Mouse (Mus musculus) liver, adult 2 months (tissue): ENCODE data around the gene Sectm1b. TPM values are rescaled to one million over a fixed set of nuclear protein-coding genes. Genes with fewer than 3 reads are reported as not detected.
"Not testable (repeated sequence)": the region's sequence is repeated elsewhere in the genome, so short reads cannot be mapped to it uniquely, and the experiment has no call there.

ENCODE experiments used
- DNase-seq: peaks from one replicate; pipeline ENCODE4 v3.0.0-alpha.2; 2011; ENCODE audit warnings: low read depth, low spot score; ENCODE audit errors: extremely low read depth
- H3K27ac ChIP-seq: fragments of 200-500 bp; replicated peaks from 2 replicates; pipeline ENCODE4 v1.5.1; 2012; ENCODE audit warnings: low read depth, mild to moderate bottlenecking, control low read depth, inconsistent platforms, low read length; ENCODE audit not compliant: insufficient read depth
- H3K27me3 ChIP-seq: fragments of 200-500 bp; 2 replicates; pipeline ENCODE4 v1.6.1; 2012; ENCODE audit warnings: mild to moderate bottlenecking, moderate library complexity, low read length, inconsistent platforms; ENCODE audit not compliant: control insufficient read depth, insufficient read depth
- H3K36me3 ChIP-seq: fragments of 200-500 bp; 2 replicates; pipeline ENCODE4 v1.6.1; 2012; ENCODE audit warnings: low read length, inconsistent platforms; ENCODE audit not compliant: control insufficient read depth, insufficient read depth
- H3K4me1 ChIP-seq: fragments of 200-500 bp; 2 replicates; pipeline ENCODE4 v1.6.1; 2011; ENCODE audit warnings: low read length; ENCODE audit not compliant: control insufficient read depth, insufficient read depth
- H3K4me3 ChIP-seq: fragments of 200-500 bp; 2 replicates; pipeline ENCODE4 v1.5.1; 2011; ENCODE audit warnings: low read depth, mild to moderate bottlenecking, control low read depth, low read length, moderate library complexity; ENCODE audit not compliant: insufficient read depth
- H3K79me2 ChIP-seq: fragments of 200-500 bp; 2 replicates; pipeline ENCODE4 v1.6.1; 2012; ENCODE audit warnings: inconsistent platforms, mild to moderate bottlenecking, low read length, moderate library complexity; ENCODE audit not compliant: control insufficient read depth, insufficient read depth
- H3K9ac ChIP-seq: fragments of 200-500 bp; 2 replicates; pipeline ENCODE4 v1.6.1; 2012; ENCODE audit warnings: low read depth, mild to moderate bottlenecking, control low read depth, inconsistent platforms, low read length
- CTCF ChIP-seq: fragments of 200-500 bp; IDR thresholded peaks from 2 replicates; pipeline ENCODE4 v1.5.1; 2011; ENCODE audit warnings: low read depth, low read length, control low read depth
- POLR2A ChIP-seq: fragments of 200-500 bp; IDR thresholded peaks from 2 replicates; pipeline ENCODE4 v1.6.1; 2011; ENCODE audit warnings: low read length, control low read depth; ENCODE audit not compliant: insufficient read depth; ENCODE audit errors: extremely low read depth
- WGBS: fragments of 180-500 bp; shearing (Covaris S2); methylation state at CpG from one replicate; pipeline ENCODE4 v1.1.7; 2018; 5-methylcytosine and 5-hydroxymethylcytosine counted together
- polyA plus RNA-seq: library from polyadenylated mRNA; depleted of rRNA; stranded (reverse); fragments of >200 nt; gene quantifications from 2 replicates; pipeline ENCODE4 v1.2.3, GENCODE M21; 2012; rRNA removed
- total RNA-seq: library from RNA; depleted of rRNA; stranded (reverse); fragments of >200 nt; gene quantifications from 2 replicates; pipeline ENCODE4 v1.2.3, GENCODE M21; 2014; rRNA removed

The Sectm1b gene
- not detected in 2 replicates for total RNA-seq
- 0.11 and 0.18 TPM in 2 replicates for polyA plus RNA-seq

DNA sequence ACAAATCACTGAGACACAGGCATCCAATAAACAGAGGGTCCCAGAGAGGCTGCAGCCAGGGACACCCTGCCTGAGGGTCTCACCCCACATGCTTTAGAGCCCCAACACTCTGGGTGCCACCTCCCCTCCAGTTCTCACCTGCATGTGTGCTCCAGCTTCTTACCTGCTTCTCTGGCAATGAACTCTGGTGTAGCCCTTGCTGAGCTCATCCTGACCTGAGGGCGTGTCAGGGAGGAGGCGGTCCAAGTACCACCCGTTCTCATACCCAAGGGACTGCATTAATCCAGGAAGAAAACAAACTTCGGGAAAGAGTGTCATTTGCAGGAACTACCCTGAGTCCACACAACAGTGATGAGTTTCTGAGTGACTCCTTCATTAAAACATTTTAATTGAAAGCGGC lies at the start of gene Sectm1b:
TSS of gene Sectm1b (minus strand) at position 191 of the 400 bp plus-strand sequence.
- Histone ChIP-seq H3K27me3 (no peaks in the 10 kb centered on the region), H3K4me3 (peak within 1 kb of the TSS; percentile 28; the same call in 1 of the 2 replicates), H3K79me2 (no peaks in the 10 kb centered on the region), H3K9ac (peak within 1 kb of the TSS; percentile 34), H3K4me1 (peaks cover 13% of the 10 kb centered on the region; the same call in 1 of the 2 replicates), H3K27ac (no peak within 1 kb of the TSS), H3K36me3 (no peaks in the 10 kb centered on the region)
- 80% methylated on average over 5 of the region's 5 CpGs for WGBS
- no peak for TF ChIP-seq POLR2A
- TF ChIP-seq CTCF = no peak
- DNase-seq = no peak

DNA sequence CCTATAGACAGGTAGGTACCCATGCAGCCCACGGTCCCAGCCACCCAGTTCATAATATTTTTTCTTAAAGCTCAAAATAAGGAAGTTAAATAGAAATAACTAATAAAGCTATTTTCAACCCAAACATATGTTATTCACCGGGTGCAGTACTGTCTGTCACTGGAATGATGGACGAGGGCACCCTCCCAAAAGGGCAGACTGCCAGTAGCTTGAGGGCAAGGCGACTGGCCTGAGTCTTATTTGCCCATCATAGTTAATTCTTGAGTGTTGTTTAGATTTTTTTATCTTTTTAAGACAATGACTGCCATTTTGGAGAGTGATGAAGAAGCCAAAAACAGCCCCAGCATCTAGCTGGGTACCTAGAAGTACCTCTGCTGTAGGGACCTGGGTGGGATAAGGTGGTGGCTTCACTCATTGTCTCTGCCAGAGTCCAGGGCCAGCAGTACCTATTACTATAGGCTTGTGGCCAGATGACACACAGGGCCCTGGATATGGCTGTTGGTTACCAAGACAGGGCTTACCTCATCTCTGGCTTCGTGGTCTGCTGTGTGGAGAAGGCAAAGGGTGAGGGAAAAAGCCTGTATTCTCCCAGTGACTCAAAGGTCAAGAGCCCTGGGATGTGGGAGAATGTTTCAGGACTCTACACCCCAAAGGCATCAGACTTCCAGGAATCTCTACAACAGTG lies 48.9 kb upstream of the Sectm1b start:
- Histone ChIP-seq H3K79me2 (no peaks in the 10 kb centered on the region), H3K27ac (no peak overlapping the region), H3K4me1 (peaks cover 2% of the 10 kb centered on the region; the same call in 1 of the 2 replicates), H3K36me3 (no peaks in the 10 kb centered on the region), H3K4me3 (no peak overlapping the region), H3K27me3 (no peaks in the 10 kb centered on the region), H3K9ac (no peak overlapping the region)
- 66% methylated on average over 5 of the region's 5 CpGs for WGBS
- DNase-seq = no peak
- TF ChIP-seq POLR2A (no peak), CTCF (no peak)

DNA sequence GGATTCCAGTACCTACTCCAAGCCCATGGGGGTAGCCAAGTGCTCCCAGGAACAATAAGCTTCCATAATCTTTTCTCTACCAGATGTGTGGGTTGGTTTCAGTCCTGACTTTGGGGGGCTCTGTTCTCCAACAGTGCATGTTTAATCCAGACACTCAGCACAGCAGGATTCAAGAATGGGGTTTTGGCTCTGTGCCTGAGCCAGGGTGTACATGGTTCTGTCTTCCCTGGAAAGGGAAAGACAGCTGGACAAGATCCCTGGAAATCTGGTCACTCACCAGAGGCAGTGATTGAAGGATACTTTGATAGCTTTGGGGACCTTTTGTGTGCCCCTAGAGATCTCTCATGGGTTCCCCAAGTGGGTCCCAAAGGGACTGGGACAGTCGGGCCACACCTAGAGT lies 48.2 kb upstream of the Sectm1b start:
- no peaks in the 10 kb centered on the region for H3K36me3 ChIP-seq
- DNase-seq = no peak
- peaks cover 2% of the 10 kb centered on the region; the same call in 1 of the 2 replicates for H3K4me1 ChIP-seq
- no peak overlapping the region for H3K4me3 ChIP-seq
- H3K27ac ChIP-seq = no peak overlapping the region
- no peak overlapping the region for H3K9ac ChIP-seq
- WGBS = 100% methylated on average over 1 of the region's 1 CpGs
- TF ChIP-seq POLR2A (no peak), CTCF (no peak)
- no peaks in the 10 kb centered on the region for H3K79me2 ChIP-seq
- no peaks in the 10 kb centered on the region for H3K27me3 ChIP-seq

DNA sequence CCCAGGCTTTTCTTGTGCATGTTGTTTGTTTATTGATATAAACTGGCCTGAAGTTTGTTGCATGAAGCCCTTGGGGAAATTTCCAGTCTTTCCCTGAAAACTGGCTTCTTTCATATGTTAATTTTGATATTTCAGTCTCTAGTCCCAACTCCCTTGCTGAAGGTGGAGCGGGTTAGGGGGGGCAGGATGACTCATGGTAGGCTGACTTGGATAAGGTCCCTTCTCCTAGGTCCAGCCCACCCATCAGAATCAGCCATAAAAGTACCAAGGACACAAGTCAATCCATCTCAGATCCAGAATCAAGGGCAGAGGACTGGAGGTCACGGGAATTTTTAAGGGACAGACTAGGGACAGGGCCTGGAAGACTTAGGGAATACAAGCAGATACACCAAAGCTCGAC lies 47.7 kb upstream of the Sectm1b start:
- H3K4me1 ChIP-seq = peaks cover 2% of the 10 kb centered on the region; the same call in 1 of the 2 replicates
- no peaks in the 10 kb centered on the region for H3K27me3 ChIP-seq
- no peak overlapping the region for H3K27ac ChIP-seq
- no peak for TF ChIP-seq POLR2A
- no peak for TF ChIP-seq CTCF
- DNase-seq = no peak
- H3K9ac ChIP-seq = no peak overlapping the region
- H3K4me3 ChIP-seq = no peak overlapping the region
- 95% methylated on average over 3 of the region's 3 CpGs for WGBS
- no peaks in the 10 kb centered on the region for H3K79me2 ChIP-seq
- H3K36me3 ChIP-seq = no peaks in the 10 kb centered on the region

DNA sequence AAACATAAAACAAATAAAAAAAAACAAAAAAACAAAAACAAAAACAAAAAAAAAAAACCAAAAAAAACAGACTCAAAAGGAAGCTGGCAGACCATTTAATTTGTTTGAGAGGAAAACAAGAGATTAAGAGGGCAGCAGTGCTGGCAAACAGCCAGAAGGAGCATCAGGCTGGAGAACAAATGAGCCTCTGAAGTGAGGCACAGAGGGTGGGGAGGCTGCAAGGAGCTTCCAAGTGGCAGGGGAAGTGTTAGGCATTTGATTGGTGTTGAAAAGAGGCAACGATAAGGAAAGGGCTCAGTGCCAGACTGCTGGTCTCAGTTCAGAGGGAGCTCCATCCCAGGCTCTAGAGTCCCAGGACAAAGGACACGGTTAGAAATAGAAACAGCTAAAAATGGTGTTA lies 46.6 kb upstream of the Sectm1b start:
- peaks cover 2% of the 10 kb centered on the region; the same call in 1 of the 2 replicates for H3K4me1 ChIP-seq
- H3K4me3 ChIP-seq = no peak overlapping the region
- H3K9ac ChIP-seq = no peak overlapping the region
- 5% methylated on average over 2 of the region's 2 CpGs for WGBS
- TF ChIP-seq CTCF = no peak
- no peak for TF ChIP-seq POLR2A
- peak; percentile 41 for DNase-seq
- no peaks in the 10 kb centered on the region for H3K79me2 ChIP-seq
- H3K27me3 ChIP-seq = no peaks in the 10 kb centered on the region
- H3K27ac ChIP-seq = no peak overlapping the region
- no peaks in the 10 kb centered on the region for H3K36me3 ChIP-seq

DNA sequence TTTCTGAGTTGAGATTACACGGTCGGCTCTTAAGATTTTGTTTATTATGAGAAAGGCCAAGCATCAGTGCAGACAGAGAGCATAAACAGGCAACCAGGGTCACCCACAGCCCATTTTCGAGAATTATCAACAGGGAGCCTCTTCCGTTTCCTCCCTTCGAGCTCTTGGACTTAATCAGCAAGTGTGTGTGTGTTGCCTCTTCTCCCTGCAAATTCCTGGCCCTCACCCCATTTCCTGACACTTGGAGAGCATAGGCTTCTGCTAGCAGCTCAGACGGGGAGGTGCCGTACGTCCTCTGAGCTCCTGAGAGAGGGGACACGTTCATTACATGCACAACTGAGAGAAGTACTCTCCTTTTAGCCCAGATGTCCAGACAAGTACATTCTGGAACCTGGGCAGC lies 44.7 kb upstream of the Sectm1b start:
- H3K4me3 ChIP-seq = no peak overlapping the region
- no peaks in the 10 kb centered on the region for H3K27me3 ChIP-seq

DNA sequence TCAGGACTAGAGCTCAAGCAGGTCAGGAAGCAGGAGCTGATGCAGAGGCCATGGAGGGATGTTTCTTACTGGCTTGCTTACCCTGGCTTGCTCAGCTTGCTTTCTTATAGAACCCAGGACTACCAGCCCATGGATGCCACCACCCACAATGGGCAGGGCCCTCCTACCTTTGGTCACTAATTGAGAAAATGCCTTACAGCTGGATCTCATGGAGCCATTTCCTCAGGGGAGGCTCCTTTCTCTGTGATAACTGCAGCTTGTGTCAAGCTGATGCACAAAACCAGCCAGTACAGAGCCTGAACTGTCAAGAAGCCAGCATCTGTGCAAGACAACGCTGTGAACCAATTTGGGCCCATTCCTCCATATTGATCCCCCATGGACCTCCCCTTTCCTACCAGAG lies 43.9 kb upstream of the Sectm1b start:
- WGBS = 78% methylated on average over 1 of the region's 1 CpGs
- not testable (repeated sequence) for H3K4me3 ChIP-seq, H3K4me1 ChIP-seq, H3K9ac ChIP-seq, H3K27me3 ChIP-seq, H3K79me2 ChIP-seq, DNase-seq, H3K27ac ChIP-seq, H3K36me3 ChIP-seq

More for the DNA sequence above, 44.7 kb upstream of the Sectm1b start:
- no peak overlapping the region for H3K9ac ChIP-seq
- no peaks in the 10 kb centered on the region for H3K79me2 ChIP-seq
- WGBS = 69% methylated on average over 9 of the region's 9 CpGs
- H3K27ac ChIP-seq = no peak overlapping the region; the same call in 1 of the 2 replicates
- peaks cover 2% of the 10 kb centered on the region; the same call in 1 of the 2 replicates for H3K4me1 ChIP-seq
- H3K36me3 ChIP-seq = no peaks in the 10 kb centered on the region
- TF ChIP-seq POLR2A = no peak
- TF ChIP-seq CTCF = no peak
- peak; percentile 53 for DNase-seq
